Mouse (Mus musculus) monocyte, adult 2 months (primary cell): ENCODE results near the gene Tnnt3.

ENCODE experiments used
- DNase-seq, 2 experiments: peaks; one replicate each; pipeline ENCODE4 v3.0.0; 2022; ENCODE audit warnings: low spot score in 2 of 2, low read depth in 1 of 2

The Tnnt3 gene

DNA sequence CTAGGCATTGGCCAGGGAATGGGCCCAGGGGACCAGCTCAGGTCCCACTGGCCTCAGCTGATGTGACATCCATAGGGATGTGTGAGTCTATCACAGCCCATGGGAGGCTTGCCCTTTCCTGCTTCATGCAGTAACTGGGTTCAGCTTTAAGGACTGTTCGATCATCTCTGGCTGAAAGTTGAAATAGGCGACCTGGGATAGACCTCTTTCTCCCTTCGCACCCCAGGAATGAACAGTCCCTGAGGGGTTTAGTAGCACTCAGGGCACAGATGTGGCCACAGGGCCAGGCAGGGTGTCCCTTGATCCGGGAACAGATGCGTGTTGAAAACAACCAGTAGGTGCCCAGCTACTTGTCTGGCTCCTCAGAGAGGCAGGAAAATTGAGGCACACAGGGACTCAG is 22.4 kb upstream of the Tnnt3 start:
- DNase-seq: no peak

GRCm38 (mm10) chr7:142476795-142477452 is 21.7 kb upstream of the Tnnt3 start:
- DNase-seq: no peak

GRCm38 (mm10) chr7:142478001-142478400 is 20.6 kb upstream of the Tnnt3 start:
- DNase-seq: no peak

DNA sequence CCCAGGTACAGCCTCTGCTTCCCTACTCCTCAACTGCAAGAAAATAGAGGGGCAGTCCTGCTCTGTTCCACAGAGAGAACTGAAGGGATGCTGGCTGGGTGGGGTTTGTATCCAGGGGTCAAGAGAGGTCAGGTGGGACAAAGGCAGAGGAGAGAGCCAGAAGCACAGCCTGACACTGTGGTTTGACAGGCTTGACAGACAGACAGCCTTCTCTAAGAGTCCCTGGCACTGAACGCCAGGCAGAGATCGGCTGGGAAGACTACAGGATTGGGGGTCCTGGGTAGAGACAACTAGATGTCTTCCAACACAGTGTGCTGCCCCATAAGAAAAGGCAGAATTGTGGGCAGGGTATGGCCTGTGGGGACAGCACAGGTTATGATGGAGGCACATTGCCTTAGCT is 20.1 kb upstream of the Tnnt3 start:
- DNase-seq: no peak

DNA sequence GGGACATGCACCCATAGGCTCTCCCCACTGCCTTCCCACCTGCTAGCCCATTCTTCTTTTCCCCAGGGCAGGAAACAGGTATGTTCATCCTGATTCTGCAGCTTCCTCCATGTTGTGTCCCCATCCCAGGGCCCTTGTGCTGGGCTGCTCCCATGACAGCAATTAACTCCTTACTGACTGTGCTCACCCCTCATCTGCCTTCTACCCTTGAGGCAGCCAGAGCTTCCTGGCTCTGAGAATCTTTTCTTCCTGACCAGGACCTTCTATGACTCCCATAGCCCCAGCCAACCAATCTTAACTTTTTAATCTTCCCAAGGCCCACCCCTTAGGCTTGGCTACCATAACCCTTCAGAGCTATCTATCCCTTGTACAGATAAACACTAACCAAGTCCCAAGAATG is 19.3 kb upstream of the Tnnt3 start:
- no peak for DNase-seq

DNA sequence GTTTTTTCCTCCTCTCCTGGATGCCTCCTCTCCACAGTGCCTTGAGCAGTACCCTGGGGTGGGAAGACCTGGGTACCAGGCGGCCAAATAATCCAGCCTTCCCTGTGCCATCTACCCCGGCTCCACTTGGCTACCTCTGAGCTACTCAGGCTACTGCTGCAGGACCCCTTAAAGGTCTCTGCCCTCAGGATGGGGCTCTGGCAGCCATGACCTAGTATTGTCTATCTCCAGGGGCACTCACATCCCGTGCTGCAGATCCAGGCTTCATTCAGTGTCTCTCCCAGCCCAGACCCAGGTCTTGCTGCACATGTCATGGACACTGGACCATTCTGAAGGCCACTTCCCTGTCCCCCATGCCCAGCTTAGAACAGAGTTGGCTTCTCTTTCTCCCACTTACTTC is 18.8 kb upstream of the Tnnt3 start:
- DNase-seq: no peak

GRCm38 (mm10) chr7:142480661-142481060 is 18.0 kb upstream of the Tnnt3 start:
- no peak for DNase-seq

- DNase-seq: no peak
These were observed 17.5 kb upstream of the Tnnt3 start for GRCm38 (mm10) chr7:142481186-142481567.

DNA sequence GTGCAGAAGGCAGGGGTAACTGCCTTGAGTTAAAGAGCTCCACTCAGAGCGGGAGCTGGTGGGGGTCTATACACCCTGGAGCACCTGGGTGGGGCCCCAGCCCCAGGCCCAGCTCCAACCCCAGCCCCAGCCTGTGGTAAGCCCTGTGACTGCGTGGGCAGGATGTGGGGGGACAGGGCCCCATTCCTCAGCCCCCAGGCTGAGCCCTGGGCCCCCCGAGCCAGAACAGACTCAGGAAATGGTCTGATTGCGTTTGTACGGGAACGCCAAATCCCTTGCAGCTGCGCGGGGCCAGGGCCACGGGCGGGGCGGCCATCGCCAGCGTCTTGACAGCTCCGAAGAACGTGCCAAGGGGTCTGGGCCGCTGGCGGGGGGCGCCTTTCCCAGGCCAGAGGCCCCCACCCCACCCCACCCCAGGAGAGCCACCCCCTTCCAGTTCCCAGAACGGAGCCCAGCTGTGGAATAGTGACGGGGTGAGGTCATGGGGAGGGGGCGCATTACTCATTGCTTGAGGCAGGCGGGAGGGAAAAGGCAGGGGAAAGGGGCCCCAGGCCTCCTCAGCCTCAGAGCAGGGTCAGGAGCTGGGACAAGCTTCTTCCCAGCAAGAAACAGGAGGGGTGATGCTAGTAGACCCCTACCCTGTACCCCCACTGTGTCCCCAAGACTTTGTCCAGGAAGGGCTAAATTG is 16.9 kb upstream of the Tnnt3 start:
- no peak for DNase-seq

GRCm38 (mm10) chr7:142482256-142482609 is 16.4 kb upstream of the Tnnt3 start:
- DNase-seq: no peak

DNA sequence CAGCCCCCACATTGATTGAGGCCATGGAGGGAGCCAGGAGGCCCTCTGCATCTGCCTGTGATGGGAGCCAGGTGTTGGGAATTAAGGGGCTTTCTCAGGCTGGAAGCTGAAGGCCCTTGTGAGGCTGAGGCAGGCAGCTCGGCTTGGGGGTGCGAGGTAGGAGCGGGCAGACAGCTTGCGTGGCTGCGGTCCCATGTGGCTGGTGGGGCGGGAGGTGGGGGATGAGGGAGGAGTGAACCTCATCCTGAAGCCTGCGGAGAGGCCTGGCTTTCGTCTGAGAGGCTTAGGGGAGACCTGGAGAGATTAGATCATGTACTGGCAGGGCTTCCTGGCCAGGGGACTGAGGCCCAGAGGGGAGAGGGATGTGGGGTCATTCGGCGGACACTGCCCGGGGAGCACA is 15.5 kb upstream of the Tnnt3 start:
- no peak for DNase-seq

DNA sequence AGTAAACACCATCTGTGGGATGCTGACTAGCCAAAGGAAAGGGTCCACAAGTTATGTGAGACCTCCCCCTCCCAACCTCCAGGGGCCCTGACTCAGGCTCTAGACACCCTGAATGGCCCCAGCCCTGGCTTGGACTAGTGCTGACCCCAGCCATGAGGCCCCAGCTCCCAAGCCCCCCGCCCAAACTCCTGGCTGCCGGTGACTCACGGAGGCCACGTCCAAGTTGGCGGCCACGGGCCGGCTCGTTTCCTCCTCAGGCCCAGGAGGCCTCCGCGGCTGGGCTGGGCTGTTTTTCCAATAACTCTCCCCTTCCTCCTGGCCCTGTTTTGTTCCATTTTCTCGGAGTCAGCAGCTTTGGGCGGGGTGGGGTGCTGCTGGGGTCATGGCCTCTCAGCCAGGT is 13.9 kb upstream of the Tnnt3 start:
- DNase-seq: no peak

GRCm38 (mm10) chr7:142486751-142487162 is 11.9 kb upstream of the Tnnt3 start:
- no peak for DNase-seq

- no peak for DNase-seq
These were observed 11.2 kb upstream of the Tnnt3 start for GRCm38 (mm10) chr7:142487341-142487859.

- no peak for DNase-seq
These were observed 10.6 kb upstream of the Tnnt3 start for GRCm38 (mm10) chr7:142488053-142488452.

- DNase-seq: no peak
These were observed 5.1 kb upstream of the Tnnt3 start for GRCm38 (mm10) chr7:142493535-142493934.

DNA sequence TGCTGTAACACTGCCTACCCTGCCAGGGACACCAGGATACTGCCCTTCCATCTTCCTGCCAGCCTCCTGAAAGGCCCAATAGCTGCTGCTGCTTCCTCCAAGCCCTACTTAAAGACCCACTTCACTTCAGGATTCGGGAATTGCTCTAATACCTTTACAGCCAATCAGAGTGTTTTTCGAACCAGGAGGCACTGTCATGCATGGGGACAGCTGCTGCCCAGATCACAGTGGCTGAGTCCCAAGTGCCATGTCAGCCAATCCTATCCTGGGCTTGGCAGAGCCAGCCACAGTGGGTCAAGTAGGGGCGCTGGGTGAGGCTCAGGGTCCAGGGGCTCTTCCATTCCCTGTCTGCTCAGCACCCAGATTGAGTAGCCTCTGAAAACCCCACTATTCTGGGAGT is 2.5 kb upstream of the Tnnt3 start:
- DNase-seq: no peak

DNA sequence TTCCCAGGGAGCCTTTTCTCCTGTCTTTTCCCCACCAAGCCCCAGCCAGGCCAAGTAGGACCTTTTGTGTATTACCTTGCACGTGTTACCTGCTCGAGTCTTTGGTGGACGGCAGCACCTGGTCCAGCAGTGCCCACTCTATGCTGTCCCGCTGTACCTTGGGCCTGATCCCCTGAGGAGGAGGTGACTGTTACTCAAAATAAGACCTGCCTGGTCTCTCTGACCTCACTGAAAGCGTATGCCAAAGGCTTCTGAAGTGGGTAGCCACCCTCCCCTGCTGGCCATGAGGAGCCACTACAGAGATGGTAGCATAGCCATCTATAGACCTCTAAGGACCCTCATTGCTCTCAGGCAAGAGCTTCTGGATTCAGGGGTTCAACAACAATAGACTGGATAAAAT is 1.8 kb upstream of the Tnnt3 start:
- DNase-seq: no peak

DNA sequence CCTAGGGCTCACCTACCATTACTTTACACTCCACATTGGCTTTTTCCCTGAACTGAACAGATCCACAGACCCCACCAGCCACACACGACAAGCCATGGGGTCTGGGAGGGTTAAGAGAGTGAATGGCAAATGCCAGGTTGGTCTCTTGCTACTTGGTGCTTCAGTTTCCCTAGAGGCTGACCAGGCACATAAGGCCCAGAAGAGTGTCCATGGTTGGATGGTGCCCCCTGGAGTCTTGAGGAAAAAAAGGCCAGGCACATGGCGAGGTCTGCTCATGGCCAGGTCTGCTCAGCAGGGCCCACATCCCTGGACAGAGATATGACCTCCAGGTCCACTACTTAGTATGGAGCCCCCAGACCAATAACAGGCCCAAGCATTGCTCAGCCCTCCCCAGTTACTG is 861 bp upstream of the Tnnt3 start:
- DNase-seq: peak in 1 of 2 experiments; percentile 12

DNA sequence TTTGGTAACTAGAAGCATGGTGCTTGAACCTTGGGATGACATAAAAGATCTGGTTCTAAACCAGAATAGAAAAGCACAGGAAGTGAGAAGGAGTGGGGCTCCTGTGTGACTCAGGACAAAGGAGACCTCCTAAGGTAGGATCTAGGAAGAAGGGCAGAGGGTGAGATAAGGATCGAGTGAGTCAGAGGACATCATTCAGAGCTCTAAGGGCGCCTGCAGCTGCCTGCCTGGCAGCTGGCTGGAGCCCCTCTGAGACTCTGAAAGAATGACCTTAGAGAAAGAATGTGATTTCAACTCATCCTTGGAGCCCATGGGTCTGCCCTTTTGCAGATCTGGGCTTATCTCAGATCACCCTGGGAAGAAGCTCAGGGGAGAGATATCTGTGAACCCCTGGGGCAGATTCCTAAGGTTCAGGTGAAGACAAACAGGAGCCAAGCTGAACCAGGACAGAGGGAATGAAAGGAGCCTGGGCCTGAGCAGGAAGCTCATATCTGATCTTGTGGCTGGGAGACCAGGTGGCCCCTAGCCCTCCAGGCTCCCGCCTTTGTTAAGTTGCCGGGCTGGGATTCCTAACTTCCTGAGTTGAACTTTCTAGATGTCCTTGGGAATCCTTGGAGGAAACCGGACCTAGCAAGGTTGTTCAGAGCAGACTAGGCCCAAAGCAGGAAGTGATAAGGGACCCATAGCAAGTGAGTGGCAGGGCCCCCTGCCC is 530 bp downstream of the Tnnt3 start:
- no peak for DNase-seq

GRCm38 (mm10) chr7:142500032-142500431 is 1.4 kb downstream of the Tnnt3 start:
- no peak for DNase-seq

DNA sequence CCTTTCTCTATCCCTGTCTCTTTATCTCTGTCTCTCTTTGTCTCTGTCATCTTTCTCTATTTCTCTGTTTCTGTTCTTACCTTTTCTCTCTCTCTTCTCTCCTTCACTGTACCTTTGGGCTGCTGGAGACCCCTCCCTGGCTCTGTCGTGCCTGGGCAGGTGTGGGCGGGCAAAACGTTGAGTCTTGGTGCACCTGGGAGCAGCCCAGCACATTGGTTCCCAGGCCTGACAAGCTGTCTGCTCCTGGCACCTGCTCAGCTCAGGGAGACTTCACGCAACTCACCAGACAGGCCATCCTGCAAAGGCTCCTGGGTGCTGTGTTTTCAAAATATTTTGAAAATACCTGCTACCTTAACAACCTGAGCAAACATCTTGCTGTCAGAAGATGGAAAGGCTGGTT is 4.6 kb downstream of the Tnnt3 start:
- DNase-seq: no peak
